Mouse (Mus musculus) heart, adult 2 months (tissue): ENCODE results near the gene Ccdc188.

Experiments
- CTCF ChIP-seq: fragments of 200-600 bp; IDR thresholded peaks from 2 replicates; pipeline ENCODE4 v1.8.1; 2022; ENCODE audit warnings: antibody characterized with exemption, mild to moderate bottlenecking, moderate library complexity
- EP300 ChIP-seq: fragments of 200-500 bp; IDR thresholded peaks from 2 replicates; pipeline ENCODE4 v1.6.1; 2011; ENCODE audit warnings: low read depth, low read length, control low read depth; ENCODE audit not compliant: insufficient read depth
- POLR2A ChIP-seq: fragments of 200-500 bp; IDR thresholded peaks from 2 replicates; pipeline ENCODE4 v1.6.1; 2011; ENCODE audit warnings: mild to moderate bottlenecking, low read depth, low read length, control low read depth; ENCODE audit not compliant: insufficient read depth

- no peak for TF ChIP-seq CTCF
- TF ChIP-seq POLR2A = no peak
- TF ChIP-seq EP300 = no peak
Observed at GRCm38 (mm10) chr16:18228856-18229255, 11.2 kb downstream of the Ccdc188 start.
